Mouse (Mus musculus) embryo, embryonic 11.5 days (tissue): Measurements from ENCODE around the gene Gm7073.

ENCODE experiments used
- DNase-seq: peaks from one replicate; pipeline ENCODE4 v3.0.0-alpha.2; 2012; ENCODE audit warnings: low read depth, low spot score

The Gm7073 gene

GRCm38 (mm10) chrX:60539149-60539548, at the start of gene Gm7073:
TSS of gene Gm7073 (minus strand) at chrX:60539249.
- DNase-seq, result no peak

GRCm38 (mm10) chrX:60570539-60570938, 31.5 kb upstream of the Gm7073 start:
- DNase-seq, result no peak

- no peak for DNase-seq
Measured at GRCm38 (mm10) chrX:60569047-60569446, 30.0 kb upstream of the Gm7073 start.

GRCm38 (mm10) chrX:60555242-60555641, 16.2 kb upstream of the Gm7073 start:
- DNase-seq, result no peak

- DNase-seq, result no peak
Measured at GRCm38 (mm10) chrX:60547444-60548304, 8.6 kb upstream of the Gm7073 start.

GRCm38 (mm10) chrX:60547098-60547443, 8.0 kb upstream of the Gm7073 start:
- no peak for DNase-seq

GRCm38 (mm10) chrX:60545906-60546305, 6.9 kb upstream of the Gm7073 start:
- DNase-seq, result no peak

- DNase-seq, result no peak
Measured at GRCm38 (mm10) chrX:60545444-60545843, 6.4 kb upstream of the Gm7073 start.

GRCm38 (mm10) chrX:60544098-60544497, 5.0 kb upstream of the Gm7073 start:
- no peak for DNase-seq

GRCm38 (mm10) chrX:60542901-60543300, 3.9 kb upstream of the Gm7073 start:
- DNase-seq, result no peak

- peak; percentile 7 for DNase-seq
Measured at GRCm38 (mm10) chrX:60503995-60504394, 35.1 kb downstream of the Gm7073 start.

- no peak for DNase-seq
Measured at GRCm38 (mm10) chrX:60497750-60498149, 41.3 kb downstream of the Gm7073 start.

- no peak for DNase-seq
Measured at GRCm38 (mm10) chrX:60495308-60495707, 43.7 kb downstream of the Gm7073 start.

- DNase-seq, result peak; percentile 4
Measured at GRCm38 (mm10) chrX:60463786-60464185, 75.3 kb downstream of the Gm7073 start.

- DNase-seq, result no peak
Measured at GRCm38 (mm10) chrX:60414563-60415111, 124.4 kb downstream of the Gm7073 start.

GRCm38 (mm10) chrX:60405681-60406080, 133.4 kb downstream of the Gm7073 start:
- DNase-seq, result no peak

- DNase-seq, result peak; percentile 72
Measured at GRCm38 (mm10) chrX:60404668-60405044, 134.4 kb downstream of the Gm7073 start.

- peak; percentile 35 for DNase-seq
Measured at GRCm38 (mm10) chrX:60403764-60404667, 135.0 kb downstream of the Gm7073 start.

- DNase-seq, result peak; percentile 1
Measured at GRCm38 (mm10) chrX:60403062-60403763, 135.8 kb downstream of the Gm7073 start.

- no peak for DNase-seq
Measured at GRCm38 (mm10) chrX:60394292-60394691, 144.8 kb downstream of the Gm7073 start.

- no peak for DNase-seq
Measured at GRCm38 (mm10) chrX:60386852-60387251, 152.2 kb downstream of the Gm7073 start.
